Mouse (Mus musculus) spleen, adult 2 months (tissue): ENCODE measurements around the gene Cisd2.
A peak's percentile ranks its signal among the peaks of the same experiment; 100 is the strongest.

Source experiments
- CTCF ChIP-seq: fragments of 200-500 bp; IDR thresholded peaks from 2 replicates; pipeline ENCODE4 v1.5.1; 2011; ENCODE audit warnings: mild to moderate bottlenecking, inconsistent platforms; ENCODE audit not compliant: insufficient read depth, insufficient read length, insufficient replicate concordance; ENCODE audit errors: extremely low read depth
- POLR2A ChIP-seq: fragments of 200-500 bp; IDR thresholded peaks from 2 replicates; pipeline ENCODE4 v1.6.1; 2011; ENCODE audit warnings: low read depth, low read length, inconsistent platforms

- TF ChIP-seq CTCF (no peak), POLR2A (peak; percentile 9)
Observed at GRCm38 (mm10) chr3:135438913-135439531, 15.3 kb upstream of the Cisd2 start.
